Mouse (Mus musculus) kidney, adult 2 months (tissue): ENCODE data around the gene Dgkb. TPM values are rescaled to one million over a fixed set of nuclear protein-coding genes. Genes with fewer than 3 reads are reported as not detected.

Experiments
- DNase-seq: peaks from one replicate; pipeline ENCODE4 v3.0.0; 2021
- H3K27ac ChIP-seq: fragments of 200-500 bp; 2 replicates; pipeline ENCODE4 v1.5.1; 2012; ENCODE audit warnings: low read depth, low read length, control low read depth, inconsistent platforms; ENCODE audit not compliant: insufficient read depth
- H3K27me3 ChIP-seq: fragments of 200-500 bp; replicated peaks from 2 replicates; pipeline ENCODE4 v1.6.1; 2012; ENCODE audit warnings: mild to moderate bottlenecking, moderate library complexity, low read length, inconsistent platforms; ENCODE audit not compliant: control insufficient read depth, insufficient read depth
- H3K36me3 ChIP-seq: fragments of 200-500 bp; 2 replicates; pipeline ENCODE4 v1.6.1; 2012; ENCODE audit warnings: mild to moderate bottlenecking, moderate library complexity, low read length, inconsistent platforms; ENCODE audit not compliant: control insufficient read depth, insufficient read depth
- H3K4me1 ChIP-seq: fragments of 200-500 bp; 2 replicates; pipeline ENCODE4 v1.6.1; 2011; ENCODE audit warnings: low read length; ENCODE audit not compliant: control insufficient read depth, insufficient read depth
- H3K4me3 ChIP-seq: fragments of 200-500 bp; 2 replicates; pipeline ENCODE4 v1.5.1; 2011; ENCODE audit warnings: mild to moderate bottlenecking, low read depth, low read length, control low read depth; ENCODE audit not compliant: insufficient read depth
- CTCF ChIP-seq: fragments of 200-500 bp; conservative IDR thresholded peaks from 2 replicates; pipeline ENCODE4 v1.5.1; 2011; ENCODE audit warnings: low read depth, mild to moderate bottlenecking, control low read depth, low read length, moderate library complexity, mixed read lengths; ENCODE audit not compliant: insufficient read depth, insufficient read length
- POLR2A ChIP-seq: fragments of 200-500 bp; IDR thresholded peaks from one replicate; pipeline ENCODE4 v1.6.1; 2011; ENCODE audit warnings: low read depth, low read length, control low read depth
- WGBS: fragments of 180-500 bp; shearing (Covaris S2); methylation state at CpG from one replicate; pipeline ENCODE4 v1.1.7; 2018; 5-methylcytosine and 5-hydroxymethylcytosine counted together
- polyA plus RNA-seq: library from polyadenylated mRNA; depleted of rRNA; stranded (reverse); fragments of >200 nt; gene quantifications from 2 replicates; pipeline ENCODE4 v1.2.3, GENCODE M21; 2012; rRNA removed

The Dgkb gene
- polyA plus RNA-seq: 0.37 and 0.42 TPM in 2 replicates

DNA sequence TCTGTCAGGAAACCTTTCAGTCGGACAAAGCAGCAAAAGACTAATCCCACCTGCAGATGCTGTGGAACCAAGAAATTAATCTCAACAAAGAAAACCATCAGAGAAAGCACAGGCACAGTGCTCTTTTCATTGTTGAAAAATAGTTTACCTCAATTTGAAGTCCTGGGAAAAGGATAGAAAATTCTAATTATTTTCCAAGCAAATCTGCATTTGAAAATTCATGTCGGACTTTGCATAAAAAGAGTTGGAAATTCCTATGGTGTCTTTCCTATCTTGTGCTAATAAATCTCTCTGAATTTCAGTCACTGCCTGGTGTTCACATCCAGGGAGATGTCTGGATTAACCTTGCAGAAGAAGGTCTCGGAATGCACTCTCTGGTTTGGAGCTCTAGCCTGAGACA lies at the start of gene Dgkb:
Gene Dgkb, plus strand, starts transcription at position 301 of the 400 bp plus-strand sequence.
- TF ChIP-seq POLR2A: no peak
- TF ChIP-seq CTCF: no peak
- Histone ChIP-seq H3K4me1 (no peaks in the 10 kb centered on the region), H3K4me3 (no peak within 1 kb of the TSS), H3K27ac (no peak within 1 kb of the TSS), H3K27me3 (no peaks in the 10 kb centered on the region), H3K36me3 (no peaks in the 10 kb centered on the region)
- no peak for DNase-seq
- WGBS: 61% methylated on average over 3 of the region's 3 CpGs

DNA sequence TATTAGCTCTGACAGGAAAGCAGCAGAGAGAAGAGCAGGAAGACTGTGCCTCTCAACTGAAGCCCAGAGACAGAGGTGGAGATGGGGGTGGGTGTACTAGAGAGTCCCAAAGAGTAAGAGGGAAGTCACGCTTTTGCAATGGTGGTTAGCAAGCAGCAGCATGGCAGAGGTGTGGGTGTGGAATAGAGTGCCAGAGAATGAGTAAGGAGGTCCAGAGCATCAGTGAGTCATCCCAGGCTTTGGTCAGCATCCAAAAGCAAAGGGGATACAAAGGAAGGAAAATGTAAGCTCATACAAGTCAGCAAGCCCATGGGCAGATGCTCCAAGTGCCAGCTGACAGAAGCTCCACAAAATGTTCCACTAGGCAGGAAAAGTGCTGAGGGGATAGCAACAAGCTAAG lies 47.7 kb upstream of the Dgkb start:
- DNase-seq: no peak
- WGBS: 74% methylated on average over 1 of the region's 1 CpGs
- no peak overlapping the region for H3K27ac ChIP-seq

DNA sequence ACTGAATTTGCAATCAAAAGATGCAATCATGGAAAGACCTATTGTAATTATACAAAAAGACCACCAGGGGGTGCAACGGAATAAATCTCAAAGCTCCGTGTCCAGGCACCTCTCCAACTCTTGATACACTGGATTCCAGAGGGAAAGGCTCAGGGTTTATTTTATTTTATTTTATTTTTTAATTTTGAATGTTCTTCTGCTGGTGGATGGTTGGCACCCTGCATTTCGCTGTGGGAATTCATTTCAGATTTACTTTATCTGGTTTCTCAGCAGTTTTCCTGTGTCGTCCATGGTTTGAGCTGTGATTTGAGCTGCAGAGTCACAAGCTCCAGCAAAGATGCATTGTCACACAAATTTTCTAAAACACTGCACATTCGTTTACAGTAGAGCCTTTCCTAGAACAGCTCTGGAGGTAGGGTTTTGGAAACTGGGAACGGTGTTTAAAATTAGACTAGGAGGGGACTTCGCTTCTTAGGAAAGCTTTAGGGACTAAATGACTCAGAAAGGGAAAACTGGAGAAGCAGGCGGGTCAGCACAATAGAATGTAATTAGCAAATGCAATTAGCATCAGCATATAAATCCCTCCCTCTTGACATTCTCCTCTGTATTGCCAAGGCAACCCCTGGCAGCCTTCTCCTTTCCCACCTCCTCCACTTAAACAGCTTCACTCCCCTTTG lies 43.7 kb upstream of the Dgkb start:
- H3K27me3 ChIP-seq: no peaks in the 10 kb centered on the region
- no peaks in the 10 kb centered on the region for H3K4me1 ChIP-seq
- peak; percentile 36 for DNase-seq
- no peaks in the 10 kb centered on the region for H3K36me3 ChIP-seq
- WGBS: 15% methylated on average over 8 of the region's 8 CpGs
- TF ChIP-seq POLR2A (no peak), CTCF (peak; percentile 25; the same call in 1 of the 2 replicates)
- H3K4me3 ChIP-seq: no peak overlapping the region
- H3K27ac ChIP-seq: no peak overlapping the region

More for the DNA sequence above, 47.7 kb upstream of the Dgkb start:
- TF ChIP-seq CTCF (no peak), POLR2A (no peak)
- no peaks in the 10 kb centered on the region for H3K36me3 ChIP-seq
- H3K27me3 ChIP-seq: no peaks in the 10 kb centered on the region
- H3K4me1 ChIP-seq: no peaks in the 10 kb centered on the region
- H3K4me3 ChIP-seq: no peak overlapping the region

DNA sequence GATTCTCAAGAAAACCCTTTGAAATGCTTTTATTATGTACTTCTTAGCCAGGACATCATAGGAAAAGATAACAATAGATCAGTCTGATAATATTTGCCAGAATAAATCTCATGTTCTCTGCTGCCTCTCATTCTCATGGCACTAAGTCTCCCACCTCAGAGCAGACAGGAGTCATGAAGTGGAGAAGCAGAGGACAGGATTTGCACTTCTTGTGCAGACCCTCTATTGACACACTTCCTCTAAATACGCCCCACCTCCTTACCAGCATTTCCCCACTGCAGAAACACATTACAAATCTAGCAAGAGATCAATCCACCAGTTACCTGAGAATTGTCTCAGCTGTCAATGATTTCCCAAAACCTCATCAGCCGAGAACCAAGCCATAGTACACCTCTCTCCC lies 42.9 kb upstream of the Dgkb start:
- 36% methylated on average over 2 of the region's 2 CpGs for WGBS
- no peak for DNase-seq
- Histone ChIP-seq H3K4me3 (no peak overlapping the region), H3K27ac (no peak overlapping the region), H3K27me3 (no peaks in the 10 kb centered on the region), H3K36me3 (no peaks in the 10 kb centered on the region), H3K4me1 (no peaks in the 10 kb centered on the region)
- no peak for TF ChIP-seq POLR2A
- no peak for TF ChIP-seq CTCF

DNA sequence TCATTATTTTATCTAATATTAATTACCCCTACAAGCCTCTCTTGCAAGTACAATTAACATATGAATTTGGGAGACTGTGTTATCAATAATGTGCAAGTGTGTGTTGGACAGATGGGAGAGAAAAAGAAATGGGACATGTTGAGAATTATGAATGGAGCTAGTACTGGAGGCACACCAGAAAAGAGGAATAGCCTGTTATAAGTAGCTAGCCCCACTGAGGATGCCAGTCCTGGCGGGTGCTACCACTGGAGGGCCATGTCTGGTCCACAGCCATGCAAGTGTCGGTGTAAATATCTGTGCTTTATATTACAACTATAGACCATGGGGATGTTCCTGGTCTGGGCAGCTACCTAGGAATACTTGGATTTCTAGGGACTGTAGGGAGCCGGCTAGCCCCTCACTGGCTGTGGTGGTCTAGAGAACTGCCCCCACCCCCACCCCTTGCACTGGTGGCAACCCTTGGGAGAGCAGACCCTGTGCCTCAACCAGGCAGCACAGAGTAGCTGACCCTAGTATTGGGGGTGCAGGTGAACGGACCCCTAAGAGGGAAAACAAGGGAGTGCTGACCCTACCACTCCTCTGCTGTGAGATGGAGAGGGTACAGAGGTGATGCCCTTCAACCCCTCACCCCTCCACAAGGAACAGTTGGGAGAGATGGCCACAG lies 21.1 kb upstream of the Dgkb start:
- DNase-seq: no peak
- WGBS: 90% methylated on average over 4 of the region's 4 CpGs
- no peak for TF ChIP-seq CTCF
- no peak for TF ChIP-seq POLR2A
- no peaks in the 10 kb centered on the region for H3K27me3 ChIP-seq
- H3K27ac ChIP-seq: no peak overlapping the region
- no peaks in the 10 kb centered on the region for H3K4me1 ChIP-seq
- H3K4me3 ChIP-seq: no peak overlapping the region
- no peaks in the 10 kb centered on the region for H3K36me3 ChIP-seq

DNA sequence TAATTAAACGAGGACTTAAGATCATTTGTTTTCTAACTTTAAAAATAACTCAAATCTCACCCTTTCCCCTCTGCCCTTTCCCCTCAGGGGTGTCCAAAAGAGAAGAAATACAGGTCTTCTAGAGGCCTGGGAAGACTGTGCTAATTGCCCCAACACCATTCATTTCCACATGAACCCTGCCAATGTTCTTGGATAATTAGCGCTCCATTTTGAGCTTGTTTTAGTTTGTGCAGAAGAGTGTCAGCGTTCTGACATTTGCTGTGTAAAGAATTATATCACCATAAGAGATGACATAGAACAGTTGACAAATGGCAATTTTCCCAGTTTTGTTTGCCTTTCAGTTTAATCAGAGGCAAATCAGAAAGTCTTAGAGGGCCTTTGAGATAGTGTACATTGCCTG lies 3.4 kb upstream of the Dgkb start:
- no peak for DNase-seq
- Histone ChIP-seq H3K27ac (no peak overlapping the region), H3K27me3 (no peaks in the 10 kb centered on the region), H3K36me3 (no peaks in the 10 kb centered on the region), H3K4me1 (no peaks in the 10 kb centered on the region), H3K4me3 (no peak overlapping the region)
- no peak for TF ChIP-seq CTCF
- no peak for TF ChIP-seq POLR2A
- WGBS: 77% methylated on average over 3 of the region's 3 CpGs

DNA sequence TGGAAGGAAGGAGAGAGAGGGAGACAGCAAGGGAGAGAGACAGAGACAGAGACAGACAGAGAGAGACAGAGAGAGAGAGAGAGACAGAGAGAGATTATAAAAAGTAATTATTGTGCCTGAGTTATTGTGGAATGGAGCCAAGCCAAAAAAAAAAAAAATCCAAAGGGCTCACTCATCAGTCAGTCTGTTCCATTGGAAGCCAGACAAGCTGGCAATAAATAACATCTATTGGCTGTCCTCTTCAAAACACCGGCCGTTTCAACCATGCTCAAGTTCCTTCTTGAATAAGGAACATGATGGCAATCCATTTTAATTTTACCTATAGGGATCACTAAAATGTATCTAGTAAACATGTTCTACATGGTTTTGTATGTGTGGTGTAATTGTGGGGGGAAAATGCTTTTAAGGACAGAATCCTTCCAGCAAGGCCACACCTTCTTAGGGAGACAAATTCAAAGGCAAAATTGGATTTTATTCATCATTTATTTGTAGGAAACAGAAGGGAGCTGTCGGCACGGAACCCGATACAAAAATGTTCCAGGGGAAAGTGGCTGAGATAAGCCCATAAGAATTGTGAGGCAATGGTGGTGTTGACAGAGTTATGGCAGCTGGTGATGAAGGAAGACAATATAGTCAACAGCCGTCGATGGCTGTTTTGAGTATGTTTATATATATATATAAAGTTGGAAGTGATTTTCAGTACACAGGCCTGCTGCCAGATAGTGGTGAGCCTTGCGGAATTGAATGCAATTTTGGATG lies 3.7 kb downstream of the Dgkb start:
- Histone ChIP-seq H3K27me3 (no peaks in the 10 kb centered on the region), H3K36me3 (no peaks in the 10 kb centered on the region), H3K4me1 (no peaks in the 10 kb centered on the region), H3K27ac (no peak overlapping the region), H3K4me3 (no peak overlapping the region)
- TF ChIP-seq CTCF (no peak), POLR2A (no peak)
- whole genome bisulfite sequencing: 71% methylated on average over 8 of the region's 8 CpGs
- no peak for DNase-seq
